Mouse (Mus musculus): ENCODE data around the gene Sh3d21.
A peak's percentile ranks its signal among the peaks of the same experiment; 100 is the strongest.

Sh3d21 gene

GRCm38 (mm10) chr4:126146974-126147532, 16.2 kb downstream of the Sh3d21 start:
- peak; percentile 41 for DNase-seq (ENCODE audit: extremely low spot score, low spot score)

GRCm38 (mm10) chr4:126145396-126145795, 17.9 kb downstream of the Sh3d21 start:
- DNase-seq (ENCODE audit: extremely low spot score, low spot score) = no peak

GRCm38 (mm10) chr4:126141021-126141420, 22.3 kb downstream of the Sh3d21 start:
- DNase-seq (ENCODE audit: extremely low spot score, low spot score) = no peak

GRCm38 (mm10) chr4:126137773-126138172, 25.5 kb downstream of the Sh3d21 start:
- DNase-seq (ENCODE audit: extremely low spot score, low spot score) = no peak

GRCm38 (mm10) chr4:126134639-126135038, 28.7 kb downstream of the Sh3d21 start:
- no peak for DNase-seq (ENCODE audit: extremely low spot score, low spot score)

- no peak for DNase-seq (ENCODE audit: extremely low spot score, low spot score)
These were observed 29.1 kb downstream of the Sh3d21 start for GRCm38 (mm10) chr4:126134236-126134635.

- no peak for DNase-seq (ENCODE audit: extremely low spot score, low spot score)
These were observed 30.5 kb downstream of the Sh3d21 start for GRCm38 (mm10) chr4:126132636-126133264.

- DNase-seq (ENCODE audit: extremely low spot score, low spot score) = peak; percentile 41
These were observed 31.8 kb downstream of the Sh3d21 start for GRCm38 (mm10) chr4:126131290-126132121.

- DNase-seq (ENCODE audit: extremely low spot score, low spot score) = peak; percentile 26
These were observed 32.8 kb downstream of the Sh3d21 start for GRCm38 (mm10) chr4:126130502-126130901.

- no peak for DNase-seq (ENCODE audit: extremely low spot score, low spot score)
These were observed 39.8 kb downstream of the Sh3d21 start for GRCm38 (mm10) chr4:126123309-126124040.

GRCm38 (mm10) chr4:126120506-126120905, 42.8 kb downstream of the Sh3d21 start:
- DNase-seq (ENCODE audit: extremely low spot score, low spot score) = no peak

- no peak for DNase-seq (ENCODE audit: extremely low spot score, low spot score)
These were observed 43.2 kb downstream of the Sh3d21 start for GRCm38 (mm10) chr4:126120052-126120451.

- no peak for DNase-seq (ENCODE audit: extremely low spot score, low spot score)
These were observed 44.2 kb downstream of the Sh3d21 start for GRCm38 (mm10) chr4:126119051-126119450.

GRCm38 (mm10) chr4:126118651-126119050, 44.6 kb downstream of the Sh3d21 start:
- no peak for DNase-seq (ENCODE audit: extremely low spot score, low spot score)

GRCm38 (mm10) chr4:126117116-126117515, 46.2 kb downstream of the Sh3d21 start:
- no peak for DNase-seq (ENCODE audit: extremely low spot score, low spot score)

GRCm38 (mm10) chr4:126115871-126116521, 47.3 kb downstream of the Sh3d21 start:
- no peak for DNase-seq (ENCODE audit: extremely low spot score, low spot score)

- DNase-seq (ENCODE audit: extremely low spot score, low spot score) = no peak
These were observed 47.9 kb downstream of the Sh3d21 start for GRCm38 (mm10) chr4:126115411-126115810.

GRCm38 (mm10) chr4:126113943-126114342, 49.3 kb downstream of the Sh3d21 start:
- peak; percentile 54 for DNase-seq (ENCODE audit: extremely low spot score, low spot score)

- no peak for DNase-seq (ENCODE audit: extremely low spot score, low spot score)
These were observed 50.0 kb downstream of the Sh3d21 start for GRCm38 (mm10) chr4:126113243-126113642.

- DNase-seq (ENCODE audit: extremely low spot score, low spot score) = no peak
These were observed 52.1 kb downstream of the Sh3d21 start for GRCm38 (mm10) chr4:126111153-126111549.

Data from neural tube, embryonic 10.5 days (tissue).